Mouse (Mus musculus): ENCODE data around the gene Klk10. TPM values are rescaled to one million over a fixed set of nuclear protein-coding genes. Genes with fewer than 3 reads are reported as not detected.

The Klk10 gene
- polyA plus RNA-seq, 1 experiment from 2014 or later: 0.31 TPM

DNA sequence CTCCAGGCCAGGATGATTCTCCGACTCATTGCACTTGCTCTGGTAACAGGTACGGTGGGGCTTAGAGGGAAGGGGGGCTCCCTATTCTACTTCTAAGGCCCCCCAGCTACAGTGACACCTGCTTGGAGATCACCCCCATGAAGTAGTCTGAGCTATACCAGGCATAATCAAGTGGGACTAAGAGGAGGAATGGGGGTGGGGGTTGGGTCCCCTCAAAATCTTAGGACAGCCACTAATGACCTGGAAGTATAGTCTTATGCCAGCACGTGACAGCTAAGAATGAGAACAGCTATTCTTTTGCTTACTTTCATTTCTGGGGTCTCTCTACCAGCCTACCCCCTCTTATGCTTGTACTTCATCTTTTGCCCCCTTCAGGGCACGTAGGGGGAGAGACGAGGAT lies 4.3 kb upstream of the Klk10 start:
- no peaks in the 10 kb centered on the region for H3K4me1 ChIP-seq (replicated peaks)
- no peak overlapping the region for H3K4me3 ChIP-seq
- no peaks in the 10 kb centered on the region for H3K9me3 ChIP-seq (replicated peaks)
- WGBS: 78% methylated on average over 5 of the region's 5 CpGs
- no peak for ATAC-seq (replicated peaks; ENCODE audit: insufficient number of reproducible peaks, insufficient read depth, low FRiP score, low read depth)
- no peak overlapping the region for H3K9ac ChIP-seq
- H3K27ac ChIP-seq: no peak overlapping the region
- peaks cover 6% of the 10 kb centered on the region for H3K27me3 ChIP-seq
- H3K36me3 ChIP-seq: no peaks in the 10 kb centered on the region
- no peak overlapping the region for H3K4me2 ChIP-seq

DNA sequence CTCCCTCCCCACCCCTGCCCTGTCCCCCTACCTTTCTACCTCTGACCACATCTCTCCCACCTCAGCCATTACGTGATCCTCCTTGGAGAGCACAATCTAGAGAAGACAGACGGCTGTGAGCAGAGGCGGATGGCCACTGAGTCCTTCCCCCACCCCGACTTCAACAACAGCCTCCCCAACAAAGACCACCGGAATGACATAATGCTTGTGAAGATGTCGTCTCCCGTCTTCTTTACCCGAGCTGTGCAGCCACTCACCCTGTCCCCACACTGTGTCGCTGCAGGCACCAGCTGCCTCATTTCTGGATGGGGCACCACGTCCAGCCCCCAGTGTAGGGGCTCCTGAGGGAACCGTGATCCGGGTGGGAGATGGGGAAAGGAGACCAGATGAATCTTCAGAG lies 3.4 kb upstream of the Klk10 start:
- Histone ChIP-seq H3K4me2 (no peak overlapping the region), H3K4me1 (replicated peaks) (no peaks in the 10 kb centered on the region), H3K27ac (no peak overlapping the region), H3K9ac (no peak overlapping the region), H3K4me3 (no peak overlapping the region), H3K36me3 (no peaks in the 10 kb centered on the region), H3K9me3 (replicated peaks) (no peaks in the 10 kb centered on the region), H3K27me3 (peaks cover 10% of the 10 kb centered on the region)
- WGBS: 77% methylated on average over 12 of the region's 12 CpGs
- no peak for ATAC-seq (replicated peaks; ENCODE audit: insufficient number of reproducible peaks, insufficient read depth, low FRiP score, low read depth)

- Histone ChIP-seq H3K4me3 (no peak overlapping the region), H3K9ac (no peak overlapping the region), H3K9me3 (replicated peaks) (no peaks in the 10 kb centered on the region), H3K4me1 (replicated peaks) (peaks cover 4% of the 10 kb centered on the region), H3K27me3 (peaks cover 18% of the 10 kb centered on the region), H3K27ac (no peak overlapping the region), H3K36me3 (no peaks in the 10 kb centered on the region), H3K4me2 (no peak overlapping the region)
- 84% methylated on average over 10 of the region's 10 CpGs for WGBS
- no peak for ATAC-seq (replicated peaks; ENCODE audit: insufficient number of reproducible peaks, insufficient read depth, low FRiP score, low read depth)
These were observed 2.5 kb upstream of the Klk10 start for GRCm38 (mm10) chr7:43778176-43778970.

- no peak overlapping the region for H3K4me2 ChIP-seq
- H3K9me3 ChIP-seq (replicated peaks): no peaks in the 10 kb centered on the region
- ATAC-seq (replicated peaks; ENCODE audit: insufficient number of reproducible peaks, insufficient read depth, low FRiP score, low read depth): no peak
- no peak overlapping the region for H3K27ac ChIP-seq
- peaks cover 4% of the 10 kb centered on the region for H3K4me1 ChIP-seq (replicated peaks)
- no peak overlapping the region for H3K9ac ChIP-seq
- peaks cover 32% of the 10 kb centered on the region for H3K27me3 ChIP-seq
- no peaks in the 10 kb centered on the region for H3K36me3 ChIP-seq
- 48% methylated on average over 6 of the region's 6 CpGs for WGBS
- no peak overlapping the region for H3K4me3 ChIP-seq
These were observed 594 bp upstream of the Klk10 start for GRCm38 (mm10) chr7:43780241-43780640.

GRCm38 (mm10) chr7:43781541-43781940 lies 706 bp downstream of the Klk10 start:
- WGBS: 87% methylated on average over 11 of the region's 11 CpGs
- Histone ChIP-seq H3K27ac (no peak overlapping the region), H3K9me3 (replicated peaks) (no peaks in the 10 kb centered on the region), H3K27me3 (peaks cover 32% of the 10 kb centered on the region), H3K4me1 (replicated peaks) (peaks cover 4% of the 10 kb centered on the region), H3K9ac (no peak overlapping the region), H3K36me3 (no peaks in the 10 kb centered on the region), H3K4me2 (no peak overlapping the region), H3K4me3 (no peak overlapping the region)
- ATAC-seq (replicated peaks; ENCODE audit: insufficient number of reproducible peaks, insufficient read depth, low FRiP score, low read depth): no peak

DNA sequence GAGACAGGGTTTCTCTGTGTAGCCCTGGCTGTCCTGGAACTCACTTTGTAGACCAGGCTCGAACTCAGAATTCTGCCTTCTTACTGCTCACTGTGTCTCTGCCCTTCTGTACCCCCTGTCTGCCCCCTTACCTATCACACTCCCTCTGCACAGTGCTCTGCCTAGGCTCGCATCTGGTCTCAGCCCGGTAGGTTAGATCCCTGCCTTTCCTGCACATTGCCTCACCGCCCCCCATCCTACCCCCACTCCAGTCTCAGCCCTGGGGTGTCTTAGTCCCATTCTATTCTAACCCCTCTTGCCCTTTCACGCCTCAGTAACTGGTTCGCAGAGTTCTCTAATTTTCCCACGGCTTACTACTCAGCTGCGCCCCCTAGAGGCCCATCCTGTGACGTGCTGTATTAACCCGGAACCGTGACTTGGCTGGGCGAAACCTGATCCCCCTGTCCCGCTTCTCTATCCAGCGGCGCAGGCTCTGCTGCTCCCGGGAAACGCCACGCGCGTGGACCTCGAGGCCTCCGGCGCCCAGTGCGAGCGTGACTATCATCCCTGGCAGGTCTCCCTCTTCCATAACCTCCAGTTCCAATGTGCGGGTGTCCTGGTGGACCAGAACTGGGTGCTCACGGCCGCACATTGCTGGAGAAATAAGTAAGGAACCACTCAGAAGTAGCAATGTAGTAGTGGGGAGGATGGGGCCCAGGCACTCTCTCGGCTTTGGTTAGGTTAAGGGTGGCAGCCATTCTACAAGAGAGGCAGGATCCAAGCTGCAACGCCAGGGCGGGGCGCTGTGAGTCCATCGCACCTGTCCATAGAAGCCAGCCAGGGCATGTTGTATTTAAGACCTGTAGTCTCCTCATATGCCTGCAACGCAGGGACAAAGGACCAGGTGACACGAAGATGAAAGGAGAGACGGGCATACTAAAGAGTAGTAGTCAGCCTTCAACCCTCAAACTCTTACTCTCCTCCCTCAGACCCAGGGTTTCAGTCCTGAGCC lies 1.7 kb downstream of the Klk10 start:
- Histone ChIP-seq H3K4me2 (peak overlapping the region; percentile 71), H3K4me3 (peak overlapping the region; percentile 40), H3K27me3 (peaks cover 32% of the 10 kb centered on the region), H3K9ac (0 out of 2 replicates have a peak overlapping the region, but pooled peaks have one; percentile 37), H3K4me1 (replicated peaks) (peaks cover 4% of the 10 kb centered on the region), H3K36me3 (no peaks in the 10 kb centered on the region), H3K27ac (no peak overlapping the region), H3K9me3 (replicated peaks) (no peaks in the 10 kb centered on the region)
- peak; percentile 41; the same call in 1 of the 2 replicates for ATAC-seq (replicated peaks; ENCODE audit: insufficient number of reproducible peaks, insufficient read depth, low FRiP score, low read depth)
- WGBS: 8% methylated on average over 36 of the region's 36 CpGs

DNA sequence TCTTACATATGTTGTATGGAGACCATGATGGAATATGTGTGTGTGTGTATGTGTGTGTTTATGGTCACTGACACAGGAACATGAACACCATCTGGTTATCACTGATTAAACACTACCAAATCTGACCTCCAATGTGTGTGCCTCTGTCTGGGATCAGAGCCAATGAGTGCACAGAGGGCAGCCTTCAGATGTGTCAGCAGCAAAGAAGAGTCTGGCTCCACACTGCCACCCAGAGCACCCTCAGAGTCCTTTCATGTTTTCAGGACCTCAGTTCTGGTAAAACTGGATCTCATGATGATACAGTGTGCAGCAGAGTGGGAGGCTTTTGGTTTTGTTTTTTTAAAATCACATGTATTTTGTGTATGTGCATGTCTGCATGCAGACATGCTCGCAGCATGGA lies 4.5 kb downstream of the Klk10 start:
- Histone ChIP-seq H3K27ac (no peak overlapping the region), H3K27me3 (peaks cover 32% of the 10 kb centered on the region), H3K9ac (no peak overlapping the region), H3K36me3 (no peaks in the 10 kb centered on the region), H3K4me3 (no peak overlapping the region), H3K9me3 (replicated peaks) (no peaks in the 10 kb centered on the region), H3K4me2 (no peak overlapping the region), H3K4me1 (replicated peaks) (peaks cover 4% of the 10 kb centered on the region)
- WGBS: 76% methylated on average over 1 of the region's 1 CpGs
- no peak for ATAC-seq (replicated peaks; ENCODE audit: insufficient number of reproducible peaks, insufficient read depth, low FRiP score, low read depth)

- Histone ChIP-seq H3K9ac (no peak overlapping the region), H3K4me2 (no peak overlapping the region), H3K36me3 (no peaks in the 10 kb centered on the region), H3K9me3 (replicated peaks) (no peaks in the 10 kb centered on the region), H3K4me3 (no peak overlapping the region), H3K27me3 (peaks cover 19% of the 10 kb centered on the region), H3K27ac (no peak overlapping the region), H3K4me1 (replicated peaks) (no peaks in the 10 kb centered on the region)
- no peak for ATAC-seq (replicated peaks; ENCODE audit: insufficient number of reproducible peaks, insufficient read depth, low FRiP score, low read depth)
- WGBS: 68% methylated on average over 3 of the region's 3 CpGs
These were observed 7.3 kb downstream of the Klk10 start for GRCm38 (mm10) chr7:43788096-43788495.

GRCm38 (mm10) chr7:43789295-43789694 lies 8.5 kb downstream of the Klk10 start:
- Histone ChIP-seq H3K27ac (no peak overlapping the region), H3K4me2 (no peak overlapping the region), H3K4me1 (replicated peaks) (no peaks in the 10 kb centered on the region), H3K9me3 (replicated peaks) (no peaks in the 10 kb centered on the region), H3K9ac (no peak overlapping the region), H3K27me3 (peaks cover 13% of the 10 kb centered on the region), H3K36me3 (no peaks in the 10 kb centered on the region), H3K4me3 (no peak overlapping the region)
- 61% methylated on average over 2 of the region's 2 CpGs for WGBS
- no peak for ATAC-seq (replicated peaks; ENCODE audit: insufficient number of reproducible peaks, insufficient read depth, low FRiP score, low read depth)

DNA sequence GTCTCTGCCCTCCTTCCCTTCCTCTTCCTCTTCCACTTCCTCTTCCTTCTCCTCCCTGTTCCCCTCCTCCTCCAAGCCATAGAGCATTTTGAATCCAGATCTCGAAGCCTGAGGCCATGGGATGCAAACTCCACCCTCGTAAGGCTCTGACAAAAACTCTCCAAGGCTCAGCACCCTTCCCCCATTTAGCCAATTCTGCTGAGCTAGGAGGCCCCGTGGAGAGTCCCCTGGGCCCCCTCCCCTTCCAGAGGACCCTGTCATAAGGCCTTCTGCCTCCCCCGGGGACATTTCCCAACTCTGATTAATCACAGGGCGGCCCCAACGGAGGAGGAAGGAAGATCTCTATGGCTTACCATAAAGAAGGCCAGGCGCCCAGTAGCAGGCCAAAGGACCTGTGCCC lies 10.8 kb downstream of the Klk10 start, which contains the start of gene Klk9:
Gene Klk9, plus strand, starts transcription at position 301 of the 400 bp plus-strand sequence.
- Histone ChIP-seq H3K4me3 (no peak within 1 kb of the TSS), H3K9ac (no peak within 1 kb of the TSS), H3K4me2 (no peak within 1 kb of the TSS), H3K4me1 (replicated peaks) (peaks cover 7% of the 10 kb centered on the region), H3K27me3 (peaks cover 16% of the 10 kb centered on the region), H3K27ac (no peak within 1 kb of the TSS), H3K36me3 (no peaks in the 10 kb centered on the region), H3K9me3 (replicated peaks) (no peaks in the 10 kb centered on the region)
- 64% methylated on average over 7 of the region's 7 CpGs for WGBS
- no peak for ATAC-seq (replicated peaks; ENCODE audit: insufficient number of reproducible peaks, insufficient read depth, low FRiP score, low read depth)

GRCm38 (mm10) chr7:43796355-43796754 lies 15.5 kb downstream of the Klk10 start:
- no peaks in the 10 kb centered on the region for H3K36me3 ChIP-seq
- H3K4me2 ChIP-seq: peak overlapping the region; percentile 89
- peaks cover 19% of the 10 kb centered on the region for H3K4me1 ChIP-seq (replicated peaks)
- H3K27me3 ChIP-seq: peaks cover 33% of the 10 kb centered on the region
- no peaks in the 10 kb centered on the region for H3K9me3 ChIP-seq (replicated peaks)
- H3K27ac ChIP-seq: no peak overlapping the region
- WGBS: 7% methylated on average over 8 of the region's 8 CpGs
- no peak overlapping the region for H3K9ac ChIP-seq
- H3K4me3 ChIP-seq: peak overlapping the region; percentile 58
- 0 out of 2 replicates have a peak, but pooled peaks have one; percentile 32 for ATAC-seq (replicated peaks; ENCODE audit: insufficient number of reproducible peaks, insufficient read depth, low FRiP score, low read depth)

Data from heart, embryonic 15.5 days (tissue).